11 mouse cellular contexts compared by ENCODE assay signal in the genomic region with DNA sequence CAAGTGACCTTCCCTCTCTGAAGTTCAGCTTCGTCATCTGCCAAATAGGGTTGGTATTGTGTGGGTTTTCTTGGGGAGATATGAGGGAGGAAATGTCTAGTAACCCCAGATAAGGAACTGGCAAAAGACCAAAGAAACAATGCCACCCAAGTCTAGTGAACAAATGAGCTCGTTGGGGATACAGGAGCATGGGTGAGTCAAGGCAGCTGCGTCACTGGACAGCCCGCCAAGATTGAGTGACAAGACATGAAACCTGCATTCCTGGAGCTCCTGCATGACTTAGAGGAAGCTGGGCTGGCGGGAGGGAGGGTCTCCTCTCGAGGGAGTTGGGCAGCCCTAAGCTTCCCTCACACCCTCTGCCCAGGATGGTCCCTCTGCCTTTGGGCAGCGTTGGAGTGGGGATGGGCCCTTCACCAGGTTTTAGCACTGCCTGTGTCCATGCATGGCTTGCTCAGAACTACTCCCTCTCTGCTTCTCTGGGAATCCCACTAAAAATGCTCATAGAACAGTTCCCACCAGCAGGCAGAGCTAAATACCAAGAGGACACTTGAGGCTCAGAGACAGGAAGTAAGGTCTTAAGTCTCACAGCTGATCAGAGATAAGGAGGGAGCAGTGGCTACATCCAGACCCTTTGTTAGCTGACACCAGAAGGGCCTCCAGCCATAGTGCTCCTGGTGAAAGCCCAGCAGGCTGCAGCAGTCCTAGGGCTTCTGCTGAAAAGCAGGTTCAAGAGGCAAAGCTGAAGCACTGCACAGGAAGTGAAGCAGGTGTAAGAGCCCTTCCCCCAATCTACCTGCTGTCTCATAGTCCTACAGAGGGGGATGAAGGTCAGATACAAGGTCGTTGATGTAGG. TPM values are rescaled to one million over a fixed set of nuclear protein-coding genes. Genes with fewer than 3 reads are reported as not detected.
DNase-seq lines count a peak whose midpoint lies in the region; ATAC-seq lines count a peak whose summit lies in the region.
"Had no signal": no experiment of that assay in that cellular context is flagged by ENCODE, and none has a peak within 500 bp of the region (broad histone marks: within the 10 kb centered on the region; RNA-seq: fewer than 3 reads in every experiment).

No protein-coding gene starts in this region.

- H3K27me3 ChIP-seq in forebrain, embryonic 16.5 days (replicated peaks; ENCODE audit: control insufficient read depth, insufficient read depth, low read length): no peaks in the 10 kb centered on the region

- H3K9me3 ChIP-seq in forebrain, embryonic 16.5 days (ENCODE audit: control insufficient read depth, low read length): no peaks in the 10 kb centered on the region

- H3K27ac ChIP-seq in forebrain, embryonic 16.5 days (ENCODE audit: low read length): no peak overlapping the region
- H3K27ac ChIP-seq: macrophage had no signal

- no peak overlapping the region for H3K4me3 ChIP-seq in forebrain, embryonic 16.5 days (replicated peaks; ENCODE audit: low read length)
- H3K4me3 ChIP-seq: erythroblast, embryonic 14.5 days had no signal

- no peaks in the 10 kb centered on the region for H3K4me1 ChIP-seq in forebrain, embryonic 16.5 days (replicated peaks; ENCODE audit: control insufficient read depth, insufficient read depth, low read length)

- H3K9ac ChIP-seq in forebrain, embryonic 16.5 days (replicated peaks; ENCODE audit: low read depth, low read length): no peak overlapping the region

- 64% methylated on average over 8 of the region's 8 CpGs for WGBS in forebrain, embryonic 16.5 days

- H3K36me3 ChIP-seq in forebrain, embryonic 16.5 days (ENCODE audit: control insufficient read depth, insufficient read depth): peaks cover 3% of the 10 kb centered on the region

- ATAC-seq in inflammation-experienced regulatory T-cells, adult 6 months: peak; percentile 65
- ATAC-seq in megakaryocyte, adult 5-6 weeks (ENCODE audit: poor library complexity, severe bottlenecking): peak; percentile 36
- ATAC-seq in forebrain, embryonic 16.5 days: no peak

- no peak overlapping the region for H3K4me2 ChIP-seq in forebrain, embryonic 16.5 days (ENCODE audit: low read length)

- DNase-seq in adrenal gland, postnatal 10 days: peak; percentile 34
- DNase-seq in adrenal gland, postnatal 4 days (ENCODE audit: low spot score in 2 of 2): no peak
- DNase-seq in 416B (ENCODE audit: low read depth): peak; percentile 99
- DNase-seq in left cerebral cortex, adult 9 months (ENCODE audit: low spot score in 2 of 2): no peak
- DNase-seq in cerebellum, adult 11-12 months: no peak
- DNase-seq: kidney, adult 18-20 months had no signal

RNA-seq across cellular contexts. Expression of a gene that starts 11.7 kb away (rescaled TPM):
- 100 to 1,000 TPM; 265 to 283 TPM for total RNA-seq in adrenal gland, postnatal 10 days (2021)
- 100 to 1,000 TPM; 265 to 282 TPM for total RNA-seq in adrenal gland, postnatal 4 days (2021)
- 100 to 1,000 TPM; 214 to 399 (median 264) TPM for polyA plus RNA-seq in inflammation-experienced regulatory T-cells, adult 6 months (2017; shearing (Covaris generic))
- 102 and 103 TPM in 2 replicates for total RNA-seq in megakaryocyte, adult 5-6 weeks (2015)
- total RNA-seq in megakaryocyte, adult 5-6 weeks (2017): 20.9 and 23.9 TPM in 2 replicates
- 610 and 624 TPM in 2 replicates for polyA plus RNA-seq in forebrain, embryonic 16.5 days (2015; fragmentation: Nextera tagmentation; extraction: Ambion mirVana)

RNA-seq across cellular contexts. Expression of a gene that starts 36.6 kb away (rescaled TPM):
- 100 to 1,000 TPM; 100 to 114 TPM for total RNA-seq in adrenal gland, postnatal 10 days (2021)
- total RNA-seq in adrenal gland, postnatal 4 days (2021): 100 to 1,000 TPM; 147 to 154 TPM
- 100 to 1,000 TPM; 119 to 162 (median 150) TPM for polyA plus RNA-seq in inflammation-experienced regulatory T-cells, adult 6 months (2017; shearing (Covaris generic))
- 25.0 and 26.9 TPM in 2 replicates for total RNA-seq in megakaryocyte, adult 5-6 weeks (2015)
- 61.6 and 70.7 TPM in 2 replicates for total RNA-seq in megakaryocyte, adult 5-6 weeks (2017)
- polyA plus RNA-seq in forebrain, embryonic 16.5 days (2015; fragmentation: Nextera tagmentation; extraction: Ambion mirVana): 271 and 287 TPM in 2 replicates

RNA-seq across cellular contexts. Expression of a gene that starts 41.8 kb away (rescaled TPM):
- 1 to 10 TPM; 2.2 to 2.3 TPM for total RNA-seq in adrenal gland, postnatal 10 days (2021)
- 1 to 10 TPM; 1.9 to 2.5 TPM for total RNA-seq in adrenal gland, postnatal 4 days (2021)
- polyA plus RNA-seq in inflammation-experienced regulatory T-cells, adult 6 months (2017; shearing (Covaris generic)): 100 to 1,000 TPM in 1 of 3 experiments, 10 to 100 TPM in 2; 81.9 to 119 (median 91.2) TPM
- 0.82 TPM in 1 of 2 replicates, not detected in the other for total RNA-seq in megakaryocyte, adult 5-6 weeks (2015)
- not detected in 2 replicates for total RNA-seq in megakaryocyte, adult 5-6 weeks (2017)
- 0.89 and 1.0 TPM in 2 replicates for polyA plus RNA-seq in forebrain, embryonic 16.5 days (2015; fragmentation: Nextera tagmentation; extraction: Ambion mirVana)
- polyA plus RNA-seq: erythroblast, embryonic 14.5 days; macrophage had no signal

RNA-seq across cellular contexts. Expression of a gene that starts 54.7 kb away (rescaled TPM):
- total RNA-seq in adrenal gland, postnatal 10 days (2021): not detected
- total RNA-seq in adrenal gland, postnatal 4 days (2021): not detected
- polyA plus RNA-seq in inflammation-experienced regulatory T-cells, adult 6 months (2017; shearing (Covaris generic)): not detected
- not detected in 2 replicates for total RNA-seq in megakaryocyte, adult 5-6 weeks (2015)
- total RNA-seq in megakaryocyte, adult 5-6 weeks (2017): 0.15 TPM in 1 of 2 replicates, not detected in the other
- polyA plus RNA-seq in forebrain, embryonic 16.5 days (2015; fragmentation: Nextera tagmentation; extraction: Ambion mirVana): not detected in 2 replicates
- polyA plus RNA-seq: erythroblast, embryonic 14.5 days; macrophage had no signal

Comparison
In these comparisons a context has a peak if more than half of its experiments do, and no peak if none do; other contexts are left out.
1. DNase-seq: peak in adrenal gland, postnatal 10 days (single experiment) and 416B (single experiment); none in adrenal gland, postnatal 4 days (0 of 2), left cerebral cortex, adult 9 months (0 of 2) and cerebellum, adult 11-12 months (single experiment).